Mouse (Mus musculus): ENCODE results near the gene Bahcc1. TPM values are rescaled to one million over a fixed set of nuclear protein-coding genes. Genes with fewer than 3 reads are reported as not detected.
A peak's percentile ranks its signal among the peaks of the same experiment; 100 is the strongest.

The Bahcc1 gene
- polyA plus RNA-seq, 1 experiment from 2014 or later: 4.4 TPM

DNA sequence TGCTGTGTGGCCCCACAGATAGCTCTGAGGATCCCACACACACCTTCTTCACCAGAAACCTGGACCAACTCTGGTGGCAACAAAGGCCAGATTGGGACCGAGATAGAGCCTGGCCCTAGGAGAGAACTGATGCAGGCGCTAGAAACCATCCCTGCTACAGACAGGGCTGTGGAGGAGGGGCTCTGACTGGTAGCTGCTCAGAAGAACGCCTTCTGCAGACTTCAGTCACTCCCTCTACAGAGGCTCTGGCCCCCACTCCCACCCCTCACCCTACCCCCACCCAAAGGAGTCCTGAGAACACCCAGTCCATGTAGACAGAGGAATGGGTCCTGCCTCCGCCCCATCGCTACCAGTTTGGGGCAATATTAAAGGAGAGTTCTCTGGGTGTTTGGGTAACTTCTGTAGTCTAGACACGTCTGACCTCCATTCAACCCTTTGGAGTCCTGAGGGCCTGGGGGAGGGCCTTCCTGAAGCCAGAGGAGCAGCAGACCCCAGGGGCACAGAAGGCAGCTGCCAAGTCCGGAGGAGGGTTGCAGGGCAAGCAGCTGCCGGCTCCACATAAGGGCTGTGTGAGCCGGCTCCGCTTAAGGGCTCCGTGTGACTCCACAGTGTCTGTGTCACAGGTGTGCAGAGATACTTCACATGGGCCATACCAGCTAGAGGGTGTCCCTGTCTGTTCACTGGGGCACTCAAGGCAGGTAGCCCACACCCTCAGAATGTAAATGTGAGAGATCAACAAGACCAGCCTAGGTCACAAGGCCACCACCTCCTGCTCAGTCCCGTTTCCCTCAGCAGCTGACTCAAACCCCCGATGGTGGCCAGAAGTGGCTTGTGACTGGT is 63.8 kb downstream of the Bahcc1 start:
- no peak overlapping the region for H3K27ac ChIP-seq (replicated peaks)
- no peak overlapping the region for H3K4me3 ChIP-seq
- H3K9ac ChIP-seq: peak overlapping the region; percentile 56
- H3K9me3 ChIP-seq: no peaks in the 10 kb centered on the region
- H3K36me3 ChIP-seq: no peaks in the 10 kb centered on the region
- H3K27me3 ChIP-seq (replicated peaks): no peaks in the 10 kb centered on the region
- ATAC-seq (ENCODE audit: extremely low read depth, insufficient number of reproducible peaks, low FRiP score, low TSS enrichment): no peak; the same call in 1 of the 2 replicates
- 44% methylated on average over 13 of the region's 13 CpGs for WGBS
- H3K4me2 ChIP-seq: no peak overlapping the region
- H3K4me1 ChIP-seq: peaks cover 58% of the 10 kb centered on the region

DNA sequence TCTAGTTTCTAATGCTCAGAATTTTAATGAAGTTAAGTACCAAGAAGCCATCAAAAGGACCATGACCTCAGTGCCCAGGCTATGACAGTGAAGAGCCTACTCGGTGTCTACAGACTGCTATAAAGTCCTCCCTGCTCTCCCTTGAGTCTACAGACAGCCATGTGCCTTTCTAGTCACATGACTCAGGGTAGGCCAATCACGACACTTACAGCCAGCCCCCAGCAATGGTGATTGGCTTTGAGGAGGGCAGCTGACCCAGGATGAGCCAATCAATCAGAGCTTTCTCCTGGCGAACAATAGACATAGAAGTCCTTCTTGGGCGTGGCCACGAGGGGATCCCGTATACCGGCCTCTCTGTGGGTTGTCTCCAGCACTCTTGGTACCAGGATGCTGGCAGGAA is 65.0 kb downstream of the Bahcc1 start:
- no peak for ATAC-seq (ENCODE audit: extremely low read depth, insufficient number of reproducible peaks, low FRiP score, low TSS enrichment)
- 72% methylated on average over 7 of the region's 7 CpGs for WGBS
- no peaks in the 10 kb centered on the region for H3K9me3 ChIP-seq
- H3K4me1 ChIP-seq: peaks cover 60% of the 10 kb centered on the region
- H3K9ac ChIP-seq: no peak overlapping the region
- H3K27ac ChIP-seq (replicated peaks): no peak overlapping the region
- no peak overlapping the region for H3K4me3 ChIP-seq
- no peak overlapping the region for H3K4me2 ChIP-seq
- no peaks in the 10 kb centered on the region for H3K36me3 ChIP-seq
- H3K27me3 ChIP-seq (replicated peaks): no peaks in the 10 kb centered on the region

DNA sequence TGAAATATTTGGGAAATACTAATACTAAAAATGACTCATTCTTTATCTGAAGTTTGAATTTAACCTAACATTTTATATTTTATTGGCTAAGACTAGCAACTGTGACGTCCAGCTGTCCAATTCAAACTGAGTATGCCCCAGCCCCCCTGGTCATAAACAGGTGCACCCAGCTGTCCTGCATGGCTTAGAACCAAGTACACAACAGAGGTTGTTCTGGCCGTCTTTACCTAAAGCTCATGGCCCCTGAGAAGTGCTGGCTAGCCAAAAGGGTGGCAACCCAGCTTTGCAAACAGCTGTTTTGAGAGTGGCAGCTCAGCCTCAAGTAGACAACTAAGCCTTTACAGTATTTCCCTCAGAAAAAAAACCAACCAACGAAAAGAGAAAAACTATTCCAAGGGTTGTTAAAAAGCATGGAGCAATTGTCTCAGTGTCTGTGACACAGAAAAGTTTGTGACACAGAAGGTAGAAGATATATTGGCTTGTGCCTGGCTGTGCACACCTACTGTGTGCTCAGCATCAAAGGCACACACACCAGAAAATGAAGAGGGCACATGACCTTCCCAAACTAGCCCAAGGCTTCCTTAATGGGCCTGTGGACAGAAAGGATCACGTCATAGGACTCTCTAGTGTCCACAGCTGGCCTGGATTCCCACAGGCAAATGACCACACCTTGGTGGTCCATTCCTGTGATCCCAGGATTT is 65.8 kb downstream of the Bahcc1 start:
- ATAC-seq (ENCODE audit: extremely low read depth, insufficient number of reproducible peaks, low FRiP score, low TSS enrichment): no peak
- H3K4me2 ChIP-seq: no peak overlapping the region
- no peak overlapping the region for H3K27ac ChIP-seq (replicated peaks)
- no peak overlapping the region for H3K4me3 ChIP-seq
- no peaks in the 10 kb centered on the region for H3K27me3 ChIP-seq (replicated peaks)
- 80% methylated on average over 4 of the region's 4 CpGs for WGBS
- H3K36me3 ChIP-seq: no peaks in the 10 kb centered on the region
- H3K4me1 ChIP-seq: peaks cover 60% of the 10 kb centered on the region
- H3K9ac ChIP-seq: no peak overlapping the region
- no peaks in the 10 kb centered on the region for H3K9me3 ChIP-seq

DNA sequence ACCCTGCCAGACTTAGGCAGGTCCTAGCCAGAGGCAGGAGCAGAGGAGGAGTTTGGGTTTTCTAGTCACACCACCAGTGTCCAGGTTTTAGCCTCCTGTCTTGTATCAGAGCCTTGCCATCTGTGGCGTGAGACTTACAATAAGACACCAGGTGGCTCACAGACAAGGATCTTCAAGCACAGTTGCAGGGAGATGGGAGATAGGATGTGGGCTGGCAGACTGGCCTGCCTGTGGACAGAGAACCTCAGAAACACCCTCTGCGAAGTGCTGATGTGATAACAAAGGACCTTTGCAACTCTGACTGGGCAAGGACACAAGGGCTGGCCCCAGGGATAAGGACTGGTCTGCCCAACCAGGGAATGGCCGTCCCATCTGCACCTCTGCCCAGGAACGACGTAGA is 66.7 kb downstream of the Bahcc1 start:
- Histone ChIP-seq H3K27me3 (replicated peaks) (no peaks in the 10 kb centered on the region), H3K4me2 (no peak overlapping the region), H3K27ac (replicated peaks) (no peak overlapping the region), H3K9ac (peak overlapping the region; percentile 44; the same call in 1 of the 2 replicates), H3K9me3 (no peaks in the 10 kb centered on the region), H3K36me3 (no peaks in the 10 kb centered on the region), H3K4me3 (no peak overlapping the region), H3K4me1 (peaks cover 60% of the 10 kb centered on the region)
- WGBS: 21% methylated on average over 5 of the region's 5 CpGs
- no peak for ATAC-seq (ENCODE audit: extremely low read depth, insufficient number of reproducible peaks, low FRiP score, low TSS enrichment)

DNA sequence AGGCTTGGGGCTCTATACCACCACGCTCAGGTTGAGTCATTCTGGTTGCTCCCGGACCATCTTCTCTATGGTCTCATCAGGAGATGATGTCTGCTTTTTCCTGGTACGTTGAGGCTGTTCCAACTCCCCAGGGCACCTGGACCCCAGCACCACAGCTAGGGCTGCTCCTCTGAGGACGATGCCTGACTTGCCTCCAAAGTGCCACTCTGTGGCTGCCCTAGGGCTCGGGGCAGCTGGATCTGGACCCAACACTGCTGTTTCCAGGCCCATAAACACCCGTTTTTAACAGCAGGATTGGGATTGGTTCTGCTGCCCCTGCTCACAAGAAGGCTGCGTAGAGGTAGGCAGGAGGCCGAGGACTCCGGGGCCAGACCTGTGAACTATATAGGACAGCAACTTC is 70.4 kb downstream of the Bahcc1 start:
- Histone ChIP-seq H3K9me3 (no peaks in the 10 kb centered on the region), H3K9ac (no peak overlapping the region), H3K4me1 (peaks cover 72% of the 10 kb centered on the region), H3K4me3 (no peak overlapping the region), H3K36me3 (no peaks in the 10 kb centered on the region), H3K27ac (replicated peaks) (0 out of 2 replicates have a peak overlapping the region, but pooled peaks have one; percentile 15), H3K27me3 (replicated peaks) (no peaks in the 10 kb centered on the region), H3K4me2 (peak overlapping the region; percentile 76; the same call in 1 of the 2 replicates)
- 84% methylated on average over 9 of the region's 9 CpGs for WGBS
- no peak for ATAC-seq (ENCODE audit: extremely low read depth, insufficient number of reproducible peaks, low FRiP score, low TSS enrichment)

DNA sequence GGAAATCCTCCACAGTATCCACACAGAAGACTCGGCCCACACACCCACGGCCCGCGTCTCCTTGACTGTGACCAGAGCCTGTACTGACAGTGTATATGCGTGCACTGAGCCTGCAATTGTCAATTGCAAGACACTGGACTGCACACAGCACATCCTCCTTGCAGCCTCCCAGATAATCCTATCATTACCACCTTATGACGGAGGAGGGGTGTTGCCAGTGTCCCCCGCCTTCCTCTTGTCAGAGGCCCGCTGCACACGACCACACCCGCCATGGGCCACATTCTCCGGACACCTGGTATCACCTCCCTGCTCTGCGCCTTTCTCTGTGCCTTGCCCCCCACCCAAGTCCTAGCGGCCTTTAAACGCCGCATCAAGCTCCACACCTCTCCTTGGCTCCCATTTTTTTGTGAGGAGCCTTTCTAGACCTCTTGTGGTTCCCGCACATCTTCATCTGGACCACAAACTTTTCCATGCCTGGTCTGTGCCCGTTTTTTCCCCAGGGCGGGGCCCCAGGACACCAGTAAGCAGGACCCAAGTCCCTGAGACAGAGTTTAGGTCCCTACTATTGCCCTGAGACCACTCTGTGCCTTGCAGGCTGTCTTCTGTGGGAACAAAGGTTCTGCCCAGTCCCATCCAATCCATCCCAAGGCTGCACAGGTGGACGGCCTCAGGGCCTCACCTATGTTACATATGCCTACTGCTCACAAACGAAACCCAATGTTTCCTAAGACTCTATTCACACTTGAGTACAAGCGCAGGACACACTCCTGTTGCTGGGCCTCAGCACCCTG is 71.0 kb downstream of the Bahcc1 start:
- peaks cover 76% of the 10 kb centered on the region for H3K4me1 ChIP-seq
- peak overlapping the region; percentile 58; the same call in 1 of the 2 replicates for H3K4me3 ChIP-seq
- ATAC-seq (ENCODE audit: extremely low read depth, insufficient number of reproducible peaks, low FRiP score, low TSS enrichment): no peak
- H3K9ac ChIP-seq: peak overlapping the region; percentile 84
- 0 out of 2 replicates have a peak overlapping the region, but pooled peaks have one; percentile 15 for H3K27ac ChIP-seq (replicated peaks)
- no peaks in the 10 kb centered on the region for H3K9me3 ChIP-seq
- H3K4me2 ChIP-seq: peak overlapping the region; percentile 76
- 72% methylated on average over 21 of the region's 21 CpGs for WGBS
- no peaks in the 10 kb centered on the region for H3K27me3 ChIP-seq (replicated peaks)
- no peaks in the 10 kb centered on the region for H3K36me3 ChIP-seq

DNA sequence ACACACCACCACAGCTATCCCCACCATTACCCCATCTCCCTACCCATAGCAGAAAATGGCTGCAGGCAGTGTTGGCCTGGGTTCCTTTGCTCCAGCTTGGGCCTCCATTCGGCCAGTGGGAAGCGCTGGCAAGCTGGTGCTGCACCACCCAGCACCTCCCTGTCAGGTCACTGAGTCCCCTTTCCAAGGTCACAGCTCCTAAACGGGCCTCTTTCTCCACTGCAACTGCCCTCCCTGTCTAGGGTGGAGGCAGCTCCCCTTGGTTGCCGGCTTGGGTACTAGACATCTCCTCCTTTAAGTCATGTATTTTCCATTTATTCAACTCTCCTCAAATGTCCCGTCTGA is 71.6 kb downstream of the Bahcc1 start:
- H3K4me2 ChIP-seq: peak overlapping the region; percentile 76
- H3K4me1 ChIP-seq: peaks cover 73% of the 10 kb centered on the region
- peak overlapping the region; percentile 84 for H3K9ac ChIP-seq
- no peaks in the 10 kb centered on the region for H3K36me3 ChIP-seq
- WGBS: 42% methylated on average over 5 of the region's 5 CpGs
- no peaks in the 10 kb centered on the region for H3K27me3 ChIP-seq (replicated peaks)
- H3K27ac ChIP-seq (replicated peaks): peak overlapping the region; percentile 85
- H3K4me3 ChIP-seq: peak overlapping the region; percentile 58; the same call in 1 of the 2 replicates
- H3K9me3 ChIP-seq: no peaks in the 10 kb centered on the region
- ATAC-seq (ENCODE audit: extremely low read depth, insufficient number of reproducible peaks, low FRiP score, low TSS enrichment): no peak

DNA sequence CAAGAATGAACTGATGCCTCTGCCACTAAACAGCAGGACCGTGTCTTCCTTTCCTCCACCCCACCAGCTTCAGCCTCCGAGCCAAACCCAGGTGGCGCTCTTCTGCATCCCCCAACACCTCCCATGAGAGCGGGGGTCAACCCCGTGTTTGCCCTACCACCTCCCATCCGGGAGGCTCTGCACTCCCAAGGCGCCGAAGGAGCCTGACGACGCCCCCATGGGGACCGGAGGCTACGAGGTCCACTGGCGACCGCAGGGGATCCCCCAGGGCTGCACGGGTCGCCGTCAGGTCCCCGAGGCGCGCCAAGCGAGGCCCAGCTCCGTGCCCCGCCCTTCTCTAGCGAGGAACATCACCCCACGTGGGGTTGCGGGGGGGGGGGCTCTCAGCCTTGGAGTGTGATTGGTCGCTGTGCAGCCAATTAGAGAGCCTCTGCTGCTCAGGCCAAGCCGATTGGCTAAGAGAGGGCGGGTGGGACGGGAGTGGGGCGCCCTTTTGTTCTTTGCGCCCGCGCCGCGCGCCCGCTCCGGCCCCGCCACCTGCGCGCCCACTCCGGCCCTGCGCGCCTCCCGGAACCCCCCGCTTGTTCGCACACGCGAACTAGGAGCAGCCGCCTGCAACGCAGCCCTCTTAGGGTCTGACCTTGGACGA is 72.3 kb downstream of the Bahcc1 start:
- peaks cover 67% of the 10 kb centered on the region for H3K4me1 ChIP-seq

DNA sequence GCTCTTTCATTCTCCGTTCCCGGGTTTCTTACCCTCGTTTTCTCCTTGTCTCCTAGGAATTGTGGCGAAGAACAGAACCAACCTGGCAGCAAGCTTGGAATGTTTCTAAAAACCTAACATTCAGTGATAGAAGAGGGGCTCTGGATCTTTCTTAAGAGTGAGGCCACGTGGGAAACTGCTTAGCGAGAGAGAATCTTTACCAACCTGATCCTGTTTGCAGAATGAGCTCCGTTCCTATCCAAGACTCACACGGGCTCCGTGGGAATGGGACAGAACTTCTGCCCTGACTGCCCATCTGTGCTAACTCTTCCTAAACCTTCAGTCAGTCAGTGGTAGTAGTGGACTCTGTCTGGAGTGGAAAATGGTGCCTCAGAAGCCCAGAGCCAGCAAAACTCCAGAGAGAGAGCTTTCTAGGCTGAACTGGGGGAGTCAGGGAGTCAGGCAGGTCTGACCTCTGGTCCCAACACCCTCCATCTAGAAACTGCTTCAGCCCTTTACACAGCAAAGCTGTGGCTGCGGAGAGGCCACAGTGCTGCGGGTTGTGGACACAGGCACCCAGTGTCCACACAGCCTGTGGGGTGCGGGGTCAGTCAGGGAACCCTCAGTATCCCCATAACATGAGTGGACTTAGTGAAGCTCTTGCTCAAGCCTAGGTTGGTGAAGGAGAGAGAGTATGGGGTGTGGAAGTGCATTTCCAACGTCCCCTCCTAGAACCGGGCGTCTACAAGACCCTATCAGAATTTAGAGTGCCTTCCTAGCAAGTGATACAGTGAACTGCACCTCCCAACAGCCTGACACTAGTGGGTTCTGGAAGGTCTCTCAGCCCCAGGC is 73.0 kb downstream of the Bahcc1 start:
- peaks cover 68% of the 10 kb centered on the region for H3K4me1 ChIP-seq
- peak overlapping the region; percentile 83 for H3K9ac ChIP-seq
- peak overlapping the region; percentile 77 for H3K27ac ChIP-seq (replicated peaks)
- no peaks in the 10 kb centered on the region for H3K9me3 ChIP-seq
- no peaks in the 10 kb centered on the region for H3K36me3 ChIP-seq
- 15% methylated on average over 15 of the region's 15 CpGs for WGBS
- H3K4me3 ChIP-seq: peak overlapping the region; percentile 58
- ATAC-seq (ENCODE audit: extremely low read depth, insufficient number of reproducible peaks, low FRiP score, low TSS enrichment): no peak
- peak overlapping the region; percentile 76 for H3K4me2 ChIP-seq
- H3K27me3 ChIP-seq (replicated peaks): no peaks in the 10 kb centered on the region

More for the DNA sequence above, 72.3 kb downstream of the Bahcc1 start:
- Histone ChIP-seq H3K27me3 (replicated peaks) (no peaks in the 10 kb centered on the region), H3K9me3 (no peaks in the 10 kb centered on the region), H3K36me3 (no peaks in the 10 kb centered on the region), H3K27ac (replicated peaks) (peak overlapping the region; percentile 85), H3K9ac (peak overlapping the region; percentile 84), H3K4me3 (peak overlapping the region; percentile 58), H3K4me2 (peak overlapping the region; percentile 76)
- WGBS: under 1% methylated on average over 53 of the region's 53 CpGs
- peak; percentile 89 for ATAC-seq (ENCODE audit: extremely low read depth, insufficient number of reproducible peaks, low FRiP score, low TSS enrichment)
